Mouse (Mus musculus) liver, embryonic 12.5 days (tissue): ENCODE measurements around the gene Ceacam19. TPM values are rescaled to one million over a fixed set of nuclear protein-coding genes. Genes with fewer than 3 reads are reported as not detected.

Source experiments
- ATAC-seq: fragments of 200-750 bp; cut with Nextera tagmentation; 2 replicates; pipeline ENCODE4 v1.8.0; 2017; ENCODE audit warnings: moderate number of reproducible peaks, mild to moderate bottlenecking, moderate library complexity
- H3K27ac ChIP-seq: fragments of 300-500 bp; sonication (generic); 2 replicates; pipeline ENCODE4 v1.5.1; 2016; ENCODE audit warnings: mild to moderate bottlenecking
- H3K27me3 ChIP-seq: fragments of 300-500 bp; sonication (generic); replicated peaks from 2 replicates; pipeline ENCODE4 v1.6.1; 2016; ENCODE audit warnings: mild to moderate bottlenecking, moderate library complexity
- H3K36me3 ChIP-seq: fragments of 300-500 bp; sonication (generic); 2 replicates; pipeline ENCODE4 v1.6.1; 2016; ENCODE audit warnings: mild to moderate bottlenecking, moderate library complexity
- H3K4me1 ChIP-seq: fragments of 300-500 bp; sonication (generic); 2 replicates; pipeline ENCODE4 v1.6.1; 2016
- H3K4me2 ChIP-seq: fragments of 300-500 bp; sonication (generic); 2 replicates; pipeline ENCODE4 v1.6.1; 2016; ENCODE audit warnings: mild to moderate bottlenecking, moderate library complexity
- H3K4me3 ChIP-seq: fragments of 300-500 bp; sonication (generic); 2 replicates; pipeline ENCODE4 v1.5.1; 2016; ENCODE audit warnings: mild to moderate bottlenecking, moderate library complexity
- H3K9ac ChIP-seq: fragments of 300-500 bp; sonication (generic); 2 replicates; pipeline ENCODE4 v1.6.1; 2016; ENCODE audit warnings: mild to moderate bottlenecking, moderate library complexity
- H3K9me3 ChIP-seq: fragments of 300-500 bp; sonication (generic); replicated peaks from 2 replicates; pipeline ENCODE4 v1.6.1; 2016; ENCODE audit warnings: mild to moderate bottlenecking, moderate library complexity
- WGBS: fragments of 180-500 bp; shearing (Covaris S2); methylation state at CpG from one replicate; pipeline ENCODE4 v1.1.7; 2016; ENCODE audit not compliant: insufficient replicate concordance; 5-methylcytosine and 5-hydroxymethylcytosine counted together
- polyA plus RNA-seq: library from polyadenylated mRNA; unstranded; fragments of >200 nt; fragmentation: Nextera tagmentation; extraction: Ambion mirVana; gene quantifications from 2 replicates; pipeline ENCODE4 v1.2.1, GENCODE M21; 2016

Ceacam19 gene
- polyA plus RNA-seq, 1 experiment from 2014 or later, result not detected

- no peak overlapping the region for H3K27ac ChIP-seq
- H3K4me2 ChIP-seq, result no peak overlapping the region
- WGBS, result 28% methylated on average over 2 of the region's 2 CpGs
- H3K4me3 ChIP-seq, result no peak overlapping the region
- H3K9me3 ChIP-seq, result no peaks in the 10 kb centered on the region
- H3K4me1 ChIP-seq, result peaks cover 26% of the 10 kb centered on the region
- 0 out of 2 replicates have a peak, but pooled peaks cover 5% of the 10 kb centered on the region for H3K27me3 ChIP-seq
- no peak overlapping the region for H3K9ac ChIP-seq
- peaks cover under 1% of the 10 kb centered on the region; the same call in 1 of the 2 replicates for H3K36me3 ChIP-seq
- no peak for ATAC-seq
These were observed 35.6 kb upstream of the Ceacam19 start for GRCm38 (mm10) chr7:19923354-19923753.

GRCm38 (mm10) chr7:19920506-19921261, 32.9 kb upstream of the Ceacam19 start, which contains the start of gene Pvr:
Gene Pvr, minus strand, starts transcription at chr7:19921160.
- Histone ChIP-seq H3K27me3 (0 out of 2 replicates have a peak, but pooled peaks cover 5% of the 10 kb centered on the region), H3K4me2 (peak within 1 kb of the TSS; percentile 75), H3K27ac (peak within 1 kb of the TSS; percentile 31), H3K9ac (peak within 1 kb of the TSS; percentile 66), H3K4me3 (peak within 1 kb of the TSS; percentile 65), H3K36me3 (peaks cover 18% of the 10 kb centered on the region), H3K9me3 (no peaks in the 10 kb centered on the region), H3K4me1 (peaks cover 26% of the 10 kb centered on the region)
- WGBS, result under 1% methylated on average over 60 of the region's 60 CpGs
- ATAC-seq, result peak; percentile 81

GRCm38 (mm10) chr7:19920166-19920505, 32.4 kb upstream of the Ceacam19 start:
- Histone ChIP-seq H3K9ac (peak overlapping the region; percentile 66; the same call in 1 of the 2 replicates), H3K4me1 (peaks cover 26% of the 10 kb centered on the region), H3K27ac (no peak overlapping the region), H3K4me3 (peak overlapping the region; percentile 65), H3K4me2 (peak overlapping the region; percentile 75), H3K27me3 (0 out of 2 replicates have a peak, but pooled peaks cover 5% of the 10 kb centered on the region), H3K36me3 (peaks cover 22% of the 10 kb centered on the region), H3K9me3 (no peaks in the 10 kb centered on the region)
- WGBS, result 21% methylated on average over 4 of the region's 4 CpGs
- peak; percentile 11; the same call in 1 of the 2 replicates for ATAC-seq

- Histone ChIP-seq H3K4me3 (no peak overlapping the region), H3K27ac (no peak overlapping the region), H3K36me3 (peaks cover 33% of the 10 kb centered on the region), H3K9me3 (no peaks in the 10 kb centered on the region), H3K9ac (no peak overlapping the region), H3K27me3 (no peaks in the 10 kb centered on the region), H3K4me1 (no peaks in the 10 kb centered on the region), H3K4me2 (no peak overlapping the region)
- ATAC-seq, result no peak
- WGBS, result 78% methylated on average over 7 of the region's 7 CpGs
These were observed 26.8 kb upstream of the Ceacam19 start for GRCm38 (mm10) chr7:19914558-19914957.

GRCm38 (mm10) chr7:19911695-19912524, 24.1 kb upstream of the Ceacam19 start:
- H3K4me3 ChIP-seq, result no peak overlapping the region
- H3K4me2 ChIP-seq, result no peak overlapping the region
- no peak overlapping the region for H3K27ac ChIP-seq
- no peak overlapping the region for H3K9ac ChIP-seq
- H3K36me3 ChIP-seq, result peaks cover 38% of the 10 kb centered on the region
- no peaks in the 10 kb centered on the region for H3K9me3 ChIP-seq
- 79% methylated on average over 23 of the region's 23 CpGs for WGBS
- no peak for ATAC-seq
- no peaks in the 10 kb centered on the region for H3K4me1 ChIP-seq
- H3K27me3 ChIP-seq, result no peaks in the 10 kb centered on the region

- H3K27me3 ChIP-seq, result no peaks in the 10 kb centered on the region
- no peak for ATAC-seq
- no peaks in the 10 kb centered on the region for H3K4me1 ChIP-seq
- H3K4me3 ChIP-seq, result no peak overlapping the region
- WGBS, result 79% methylated on average over 6 of the region's 6 CpGs
- no peaks in the 10 kb centered on the region for H3K9me3 ChIP-seq
- H3K36me3 ChIP-seq, result peaks cover 37% of the 10 kb centered on the region
- H3K27ac ChIP-seq, result no peak overlapping the region
- no peak overlapping the region for H3K4me2 ChIP-seq
- H3K9ac ChIP-seq, result no peak overlapping the region
These were observed 23.5 kb upstream of the Ceacam19 start for GRCm38 (mm10) chr7:19911292-19911658.

GRCm38 (mm10) chr7:19910421-19911291, 22.9 kb upstream of the Ceacam19 start:
- Histone ChIP-seq H3K4me1 (no peaks in the 10 kb centered on the region), H3K4me2 (no peak overlapping the region), H3K9me3 (no peaks in the 10 kb centered on the region), H3K9ac (no peak overlapping the region), H3K4me3 (no peak overlapping the region), H3K27ac (no peak overlapping the region), H3K27me3 (no peaks in the 10 kb centered on the region), H3K36me3 (peaks cover 32% of the 10 kb centered on the region)
- peak; percentile 60; the same call in 1 of the 2 replicates for ATAC-seq
- 42% methylated on average over 21 of the region's 21 CpGs for WGBS

- Histone ChIP-seq H3K4me3 (no peak overlapping the region), H3K9me3 (no peaks in the 10 kb centered on the region), H3K27me3 (0 out of 2 replicates have a peak, but pooled peaks cover 3% of the 10 kb centered on the region), H3K36me3 (no peaks in the 10 kb centered on the region), H3K27ac (no peak overlapping the region), H3K4me1 (no peaks in the 10 kb centered on the region), H3K4me2 (no peak overlapping the region), H3K9ac (no peak overlapping the region)
- 34% methylated on average over 8 of the region's 8 CpGs for WGBS
- no peak for ATAC-seq
These were observed 2.1 kb upstream of the Ceacam19 start for GRCm38 (mm10) chr7:19889881-19890280.

GRCm38 (mm10) chr7:19880754-19881153, 7.0 kb downstream of the Ceacam19 start:
- Histone ChIP-seq H3K9ac (no peak overlapping the region), H3K27ac (no peak overlapping the region), H3K27me3 (no peaks in the 10 kb centered on the region), H3K36me3 (no peaks in the 10 kb centered on the region), H3K4me2 (no peak overlapping the region), H3K4me3 (no peak overlapping the region), H3K4me1 (peaks cover 12% of the 10 kb centered on the region), H3K9me3 (no peaks in the 10 kb centered on the region)
- no peak for ATAC-seq
- 68% methylated on average over 8 of the region's 8 CpGs for WGBS

GRCm38 (mm10) chr7:19876781-19877425, 10.9 kb downstream of the Ceacam19 start:
- Histone ChIP-seq H3K27ac (no peak overlapping the region), H3K36me3 (no peaks in the 10 kb centered on the region), H3K9me3 (no peaks in the 10 kb centered on the region), H3K4me1 (peaks cover 12% of the 10 kb centered on the region), H3K4me3 (no peak overlapping the region), H3K27me3 (no peaks in the 10 kb centered on the region), H3K4me2 (peak overlapping the region; percentile 23), H3K9ac (no peak overlapping the region)
- WGBS, result 17% methylated on average over 14 of the region's 14 CpGs
- ATAC-seq, result peak; percentile 54
